Mouse (Mus musculus) lung, adult 2 months (tissue): ENCODE results near the gene Olfr1121. TPM values are rescaled to one million over a fixed set of nuclear protein-coding genes. Genes with fewer than 3 reads are reported as not detected.
"Not testable (repeated sequence)": the region's sequence is repeated elsewhere in the genome, so short reads cannot be mapped to it uniquely, and the experiment has no call there.

Experiments used
- DNase-seq: peaks from one replicate; pipeline ENCODE4 v3.0.0; 2022
- H3K4me1 ChIP-seq: fragments of 200-500 bp; 2 replicates; pipeline ENCODE4 v1.6.1; 2011; ENCODE audit warnings: low read length; ENCODE audit not compliant: control insufficient read depth, insufficient read depth
- H3K4me3 ChIP-seq: fragments of 200-500 bp; replicated peaks from 2 replicates; pipeline ENCODE3; 2011; ENCODE audit warnings: low read depth, mild to moderate bottlenecking, control low read depth, low read length; ENCODE audit errors: extremely low read depth
- CTCF ChIP-seq: fragments of 200-500 bp; IDR thresholded peaks from 2 replicates; pipeline ENCODE4 v1.5.1; 2011; ENCODE audit warnings: mild to moderate bottlenecking, low read length, control low read depth; ENCODE audit not compliant: insufficient read depth
- POLR2A ChIP-seq: fragments of 200-500 bp; IDR thresholded peaks from 2 replicates; pipeline ENCODE4 v1.6.1; 2011; ENCODE audit warnings: low read depth, mild to moderate bottlenecking, control low read depth, low read length, borderline replicate concordance; ENCODE audit errors: extremely low read depth
- WGBS: fragments of 180-500 bp; shearing (Covaris S2); methylation state at CpG from one replicate; pipeline ENCODE4 v1.1.7; 2018; 5-methylcytosine and 5-hydroxymethylcytosine counted together
- polyA plus RNA-seq: library from polyadenylated mRNA; depleted of rRNA; stranded (reverse); fragments of >200 nt; gene quantifications from 2 replicates; pipeline ENCODE4 v1.2.3, GENCODE M21; 2012; rRNA removed

Gene Olfr1121
- polyA plus RNA-seq: not detected in 2 replicates

DNA sequence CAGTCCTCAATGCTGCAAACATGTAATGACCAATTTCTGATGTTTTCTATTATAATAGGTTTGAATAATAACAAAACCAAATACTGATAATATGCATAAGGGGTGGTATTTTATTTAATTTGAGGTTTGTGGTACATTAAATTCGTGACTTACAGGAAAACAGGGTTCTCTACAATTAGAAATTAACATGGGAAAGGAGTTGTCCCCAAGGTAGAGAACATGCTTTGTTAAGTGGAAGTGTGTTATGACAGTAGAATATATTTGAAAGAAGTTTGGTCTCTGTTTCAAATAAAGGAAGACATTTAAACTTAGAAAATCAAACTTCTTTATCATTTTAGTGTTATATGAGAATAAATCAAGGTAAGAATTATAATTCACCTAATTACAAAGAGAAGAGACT is at the start of gene Olfr1121:
TSS of gene Olfr1121 (plus strand) at position 301 of the 400 bp plus-strand sequence.
- TF ChIP-seq CTCF: no peak
- no peak for TF ChIP-seq POLR2A
- no peaks in the 10 kb centered on the region for H3K4me1 ChIP-seq
- 9% methylated on average over 1 of the region's 1 CpGs for WGBS
- DNase-seq: no peak
- no peak within 1 kb of the TSS for H3K4me3 ChIP-seq

- no peak within 1 kb of the TSS for H3K4me3 ChIP-seq
- whole genome bisulfite sequencing: 34% methylated on average over 2 of the region's 2 CpGs
- no peak for DNase-seq
Measured at GRCm38 (mm10) chr2:87354515-87354914, 15.2 kb upstream of the Olfr1121 start, which contains the start of gene Olfr1120. Olfr1120 (plus strand) TSS chr2:87354815.

GRCm38 (mm10) chr2:87360121-87360520 is 9.6 kb upstream of the Olfr1121 start:
- H3K4me3 ChIP-seq, DNase-seq, H3K4me1 ChIP-seq: not testable (repeated sequence)
- 81% methylated on average over 2 of the region's 2 CpGs for WGBS

More at GRCm38 (mm10) chr2:87354515-87354914, 15.2 kb upstream of the Olfr1121 start, which contains the start of gene Olfr1120:
- H3K4me1 ChIP-seq: no peaks in the 10 kb centered on the region
- no peak for TF ChIP-seq POLR2A
- TF ChIP-seq CTCF: no peak

GRCm38 (mm10) chr2:87371726-87372125 is 2.0 kb downstream of the Olfr1121 start:
- TF ChIP-seq POLR2A: no peak
- TF ChIP-seq CTCF: no peak
- no peak for DNase-seq
- 81% methylated on average over 4 of the region's 4 CpGs for WGBS
- no peak overlapping the region for H3K4me3 ChIP-seq
- no peaks in the 10 kb centered on the region for H3K4me1 ChIP-seq

DNA sequence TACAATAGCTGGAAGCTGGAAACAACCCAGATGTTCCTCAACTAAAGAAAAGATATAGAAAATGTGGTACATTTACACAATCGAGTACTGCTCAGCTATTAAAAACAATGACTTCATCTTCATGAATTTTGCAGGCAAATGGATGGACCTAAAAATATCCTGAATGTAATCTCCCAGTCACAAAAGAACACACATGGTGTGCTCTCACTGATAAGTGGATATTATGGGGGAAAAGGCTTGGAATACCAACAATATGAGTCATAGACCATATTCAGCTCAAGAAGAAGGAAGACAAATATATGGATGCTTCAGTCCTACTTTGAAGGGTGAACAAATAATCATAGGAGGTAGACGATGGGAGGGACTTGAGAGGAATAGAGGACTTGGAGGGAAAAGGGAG is 14.2 kb downstream of the Olfr1121 start:
- 42% methylated on average over 2 of the region's 2 CpGs for WGBS
- no peak for DNase-seq
- TF ChIP-seq POLR2A (no peak), CTCF (no peak)
- Histone ChIP-seq H3K4me1 (no peaks in the 10 kb centered on the region), H3K4me3 (no peak overlapping the region)

DNA sequence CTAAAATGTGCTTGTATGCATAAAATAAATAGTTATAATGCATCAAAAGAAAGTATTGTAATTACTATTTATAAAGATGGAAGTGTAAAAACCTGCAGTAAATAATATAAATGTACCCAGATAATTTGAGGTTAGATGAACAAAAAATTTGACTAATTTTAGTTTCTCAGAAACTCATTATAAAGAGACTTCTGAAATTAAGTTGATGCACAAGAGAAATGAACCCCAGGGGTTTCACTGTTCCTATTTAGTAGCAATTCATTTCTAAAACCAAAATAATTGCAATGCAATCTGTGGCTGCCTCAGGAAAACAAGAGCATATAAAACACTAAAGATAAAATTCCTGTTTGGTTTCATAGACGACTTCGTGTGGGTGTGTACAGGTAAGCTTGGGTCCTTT is 15.9 kb downstream of the Olfr1121 start, which contains the start of gene Olfr1122:
TSS of gene Olfr1122 (plus strand) at position 301 of the 400 bp plus-strand sequence.
- no peaks in the 10 kb centered on the region for H3K4me1 ChIP-seq
- 71% methylated on average over 2 of the region's 2 CpGs for WGBS
- DNase-seq: no peak
- H3K4me3 ChIP-seq: no peak within 1 kb of the TSS
- no peak for TF ChIP-seq POLR2A
- no peak for TF ChIP-seq CTCF

- 85% methylated on average over 5 of the region's 5 CpGs for WGBS
- not testable (repeated sequence) for DNase-seq, H3K4me1 ChIP-seq, H3K4me3 ChIP-seq
Measured at GRCm38 (mm10) chr2:87393605-87394004, 23.9 kb downstream of the Olfr1121 start.

DNA sequence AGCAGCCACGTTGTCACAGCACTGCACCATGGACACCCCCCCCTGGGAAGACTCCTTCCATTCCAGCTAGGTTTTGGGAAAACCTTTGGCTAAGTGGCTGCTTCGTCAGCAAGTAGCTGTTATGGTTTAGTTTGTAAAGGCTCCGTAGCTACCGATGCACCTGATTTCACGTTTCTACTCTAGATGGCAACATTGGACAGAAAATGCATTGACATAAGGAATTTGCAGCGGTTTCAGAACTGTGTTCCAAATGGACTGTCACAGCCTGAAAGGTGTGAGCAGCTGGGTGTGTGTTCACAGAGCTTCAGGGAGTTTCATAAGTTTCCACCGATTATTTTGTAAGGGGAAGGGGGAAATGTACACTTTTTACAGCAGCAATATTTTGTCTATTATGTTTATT is 25.0 kb downstream of the Olfr1121 start:
- not testable (repeated sequence) for H3K4me3 ChIP-seq, H3K4me1 ChIP-seq, DNase-seq
- WGBS: 79% methylated on average over 7 of the region's 7 CpGs

DNA sequence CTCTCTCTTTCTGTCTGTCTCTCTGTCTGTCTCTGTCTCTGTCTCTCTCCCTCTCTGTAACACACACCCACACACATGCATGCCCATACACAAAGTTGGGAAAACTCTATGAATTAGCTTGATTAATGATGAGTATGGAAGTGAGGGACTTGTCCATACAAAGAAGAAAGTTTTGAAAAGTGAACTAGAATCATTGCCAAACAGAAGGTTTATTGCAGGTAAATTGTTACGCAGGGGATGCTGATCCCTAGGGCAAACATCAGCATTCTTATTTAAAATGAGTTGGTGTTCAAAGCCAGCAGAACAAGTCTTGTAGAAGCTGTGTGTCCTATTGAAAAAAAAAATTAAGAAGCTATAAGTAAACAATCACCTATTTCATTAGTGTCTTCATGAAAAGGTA is 46.6 kb downstream of the Olfr1121 start, which contains the start of gene Olfr1123:
TSS of gene Olfr1123 (plus strand) at position 301 of the 400 bp plus-strand sequence.
- DNase-seq: no peak
- Histone ChIP-seq H3K4me1 (no peaks in the 10 kb centered on the region), H3K4me3 (no peak within 1 kb of the TSS)
- WGBS: 87% methylated on average over 1 of the region's 1 CpGs
- TF ChIP-seq POLR2A (no peak), CTCF (no peak)

Other genes with a start within 250 kb of the Olfr1121 start
- gene Olfr1110, start 229.6 kb upstream of the Olfr1121 start, polyA plus RNA-seq: not detected in 2 replicates
- not detected in 2 replicates for gene Olfr1111, start 217.3 kb upstream of the Olfr1121 start, polyA plus RNA-seq
- not detected in 2 replicates for gene Olfr1112, start 182.1 kb upstream of the Olfr1121 start, polyA plus RNA-seq
- gene Olfr1113, start 160.9 kb upstream of the Olfr1121 start, polyA plus RNA-seq: not detected in 2 replicates
- gene Olfr1115, start 121.9 kb upstream of the Olfr1121 start, polyA plus RNA-seq: not detected in 2 replicates
- not detected in 2 replicates for gene Olfr1116, start 102.4 kb upstream of the Olfr1121 start, polyA plus RNA-seq
- not detected in 2 replicates for gene Olfr1118, start 62.3 kb upstream of the Olfr1121 start, polyA plus RNA-seq
- not detected in 2 replicates for gene Olfr1120, start 15.1 kb upstream of the Olfr1121 start, polyA plus RNA-seq
- gene Olfr1122, start 16.0 kb downstream of the Olfr1121 start, polyA plus RNA-seq: not detected in 2 replicates
- not detected in 2 replicates for gene Olfr1123, start 46.7 kb downstream of the Olfr1121 start, polyA plus RNA-seq
- not detected in 2 replicates for gene Olfr1124, start 60.4 kb downstream of the Olfr1121 start, polyA plus RNA-seq
- not detected in 2 replicates for gene Olfr1126, start 84.1 kb downstream of the Olfr1121 start, polyA plus RNA-seq
- not detected in 2 replicates for gene Pramel7, start 127.2 kb downstream of the Olfr1121 start, polyA plus RNA-seq
- not detected in 2 replicates for gene Pramel6, start 136.7 kb downstream of the Olfr1121 start, polyA plus RNA-seq
- gene Olfr153, start 161.9 kb downstream of the Olfr1121 start, polyA plus RNA-seq: not detected in 2 replicates
- gene Olfr1128, start 175.6 kb downstream of the Olfr1121 start, polyA plus RNA-seq: not detected in 2 replicates
- not detected in 2 replicates for gene Olfr1129, start 204.0 kb downstream of the Olfr1121 start, polyA plus RNA-seq
- gene Olfr1130, start 236.3 kb downstream of the Olfr1121 start, polyA plus RNA-seq: not detected in 2 replicates